Mouse (Mus musculus) limb, embryonic 14.5 days (tissue): ENCODE results near the gene Grk5. TPM values are rescaled to one million over a fixed set of nuclear protein-coding genes. Genes with fewer than 3 reads are reported as not detected.
"Not testable (repeated sequence)": the region's sequence is repeated elsewhere in the genome, so short reads cannot be mapped to it uniquely, and the experiment has no call there.

Experiments used
- ATAC-seq: fragments of 200-750 bp; cut with Nextera tagmentation; 2 replicates; pipeline ENCODE4 v1.8.0; 2017; ENCODE audit warnings: low read depth, moderate number of reproducible peaks, moderate TSS enrichment; ENCODE audit not compliant: low FRiP score
- DNase-seq: peaks from one replicate; pipeline ENCODE4 v3.0.0-alpha.2; 2015; ENCODE audit warnings: low spot score
- H3K27ac ChIP-seq: fragments of 300-500 bp; sonication (generic); replicated peaks from 2 replicates; pipeline ENCODE4 v1.5.1; 2014; ENCODE audit warnings: low read depth, mild to moderate bottlenecking, low read length, moderate library complexity, mixed read lengths
- H3K27me3 ChIP-seq: fragments of 300-500 bp; sonication (generic); 2 replicates; pipeline ENCODE4 v1.6.1; 2014; ENCODE audit warnings: low read length, mixed read lengths; ENCODE audit not compliant: control insufficient read depth, insufficient read depth
- H3K36me3 ChIP-seq: fragments of 300-500 bp; sonication (generic); 2 replicates; pipeline ENCODE4 v1.6.1; 2014; ENCODE audit warnings: mild to moderate bottlenecking, low read length, moderate library complexity, mixed read lengths; ENCODE audit not compliant: control insufficient read depth, insufficient read depth
- H3K4me1 ChIP-seq: fragments of 300-500 bp; sonication (generic); 2 replicates; pipeline ENCODE4 v1.6.1; 2014; ENCODE audit warnings: antibody characterized with exemption, low read length, mixed read lengths; ENCODE audit not compliant: control insufficient read depth, insufficient read depth
- H3K4me2 ChIP-seq: fragments of 300-500 bp; sonication (generic); replicated peaks from 2 replicates; pipeline ENCODE4 v1.6.1; 2014; ENCODE audit warnings: low read depth, mild to moderate bottlenecking, low read length, moderate library complexity; ENCODE audit not compliant: severe bottlenecking
- H3K4me3 ChIP-seq: fragments of 300-500 bp; sonication (generic); replicated peaks from 2 replicates; pipeline ENCODE4 v1.5.1; 2014; ENCODE audit warnings: low read length
- H3K9ac ChIP-seq: fragments of 300-500 bp; sonication (generic); 2 replicates; pipeline ENCODE4 v1.6.1; 2014; ENCODE audit warnings: mild to moderate bottlenecking, low read depth, low read length, moderate library complexity; ENCODE audit not compliant: severe bottlenecking
- H3K9me3 ChIP-seq: fragments of 300-500 bp; sonication (generic); 2 replicates; pipeline ENCODE4 v1.6.1; 2016; ENCODE audit warnings: low read length; ENCODE audit not compliant: control insufficient read depth
- POLR2A ChIP-seq: fragments of 200-500 bp; IDR thresholded peaks from 2 replicates; pipeline ENCODE4 v1.8.0; 2012; ENCODE audit warnings: inconsistent platforms, mild to moderate bottlenecking, moderate library complexity, borderline replicate concordance; ENCODE audit not compliant: insufficient read depth, insufficient read length; ENCODE audit errors: extremely low read depth
- WGBS: fragments of 180-500 bp; shearing (Covaris S2); extraction: QIAGEN DNeasy Blood & Tissue Kit; methylation state at CpG from one replicate; pipeline ENCODE4 v1.1.7; 2014; 5-methylcytosine and 5-hydroxymethylcytosine counted together
- polyA plus RNA-seq, 2 experiments: library from polyadenylated mRNA; depleted of rRNA in 1 of 2; stranded (reverse) in 1 of 2; unstranded in 1 of 2; fragments of >200 nt; fragmentation: Nextera tagmentation in 1 of 2; extraction: Ambion mirVana in 1 of 2; gene quantifications; 2 replicates each; pipeline versions ENCODE4 v1.2.1 to v1.2.3; 2012 to 2014

Grk5 gene
- polyA plus RNA-seq (2012; rRNA removed): 3.5 and 3.8 TPM in 2 replicates
- polyA plus RNA-seq (2014; fragmentation: Nextera tagmentation; extraction: Ambion mirVana): 2.7 and 3.2 TPM in 2 replicates

DNA sequence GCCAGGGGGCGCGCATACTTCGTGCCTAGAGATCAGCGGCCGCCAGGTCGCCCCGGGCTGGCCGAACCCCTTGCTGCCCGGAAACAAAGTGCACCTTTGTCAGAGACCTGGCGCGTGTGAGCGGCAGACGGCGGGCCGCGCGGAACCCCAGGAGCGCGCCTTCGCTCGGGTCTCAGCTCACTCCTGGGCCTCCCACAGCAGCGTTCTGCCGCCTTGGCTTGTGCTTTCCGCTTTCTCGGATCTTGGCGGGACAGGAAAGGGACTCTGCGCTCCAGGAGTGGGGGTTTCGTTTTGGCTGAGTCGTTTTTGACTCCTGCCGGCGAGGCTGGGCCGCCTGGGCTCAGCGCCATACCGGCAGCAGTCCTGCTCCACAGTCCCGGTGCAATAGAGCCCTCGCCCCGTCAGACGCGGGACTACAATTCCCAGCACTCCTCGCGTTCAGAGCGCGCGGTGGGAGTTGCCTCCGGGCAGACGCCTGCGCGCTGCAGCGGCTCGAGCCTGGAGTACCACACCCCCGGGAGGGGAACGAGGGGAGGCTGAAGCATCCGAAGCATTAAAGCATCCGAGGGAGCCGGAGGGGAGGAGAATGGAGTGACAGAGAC, at the start of gene Grk5:
Gene Grk5 (plus strand): TSS at position 36 of the 602 bp plus-strand sequence.
- peak within 1 kb of the TSS; percentile 74 for H3K4me3 ChIP-seq
- H3K4me2 ChIP-seq: peak within 1 kb of the TSS; percentile 75
- peak within 1 kb of the TSS; percentile 79 for H3K9ac ChIP-seq
- TF ChIP-seq POLR2A: 0 out of 2 replicates have a peak, but pooled peaks have one; percentile 28
- no peaks in the 10 kb centered on the region for H3K36me3 ChIP-seq
- no peaks in the 10 kb centered on the region for H3K27me3 ChIP-seq
- no peaks in the 10 kb centered on the region for H3K9me3 ChIP-seq
- under 1% methylated on average over 54 of the region's 55 CpGs for WGBS
- ATAC-seq (peak; percentile 98), DNase-seq (peak; percentile 95)
- H3K4me1 ChIP-seq: peaks cover 9% of the 10 kb centered on the region; the same call in 1 of the 2 replicates
- H3K27ac ChIP-seq: peak within 1 kb of the TSS; percentile 97

DNA sequence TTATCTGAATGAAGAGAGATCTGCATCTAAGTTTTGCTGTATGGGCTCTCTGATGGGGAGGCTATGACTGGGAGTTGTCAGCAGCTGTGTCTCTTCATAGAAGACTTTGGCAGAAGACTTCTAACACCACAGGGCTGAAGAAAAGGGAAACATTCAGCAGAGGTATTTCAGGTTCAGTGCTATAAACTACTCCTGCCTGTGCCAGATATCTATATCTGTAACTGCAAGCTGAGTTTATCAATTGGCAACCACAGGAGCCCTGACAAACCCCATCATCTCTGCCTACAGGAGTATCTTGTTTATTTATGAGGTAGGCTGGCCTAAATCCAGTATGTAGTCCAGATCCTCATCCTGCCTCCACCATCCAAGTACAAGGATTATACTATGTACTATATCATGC, 46.2 kb upstream of the Grk5 start:
- DNase-seq (no peak), ATAC-seq (no peak)
- Histone ChIP-seq H3K36me3 (peaks cover 50% of the 10 kb centered on the region), H3K27me3 (no peaks in the 10 kb centered on the region), H3K9me3 (no peaks in the 10 kb centered on the region), H3K4me1 (no peaks in the 10 kb centered on the region), H3K27ac (no peak overlapping the region), H3K4me2 (no peak overlapping the region), H3K4me3 (no peak overlapping the region), H3K9ac (no peak overlapping the region)
- TF ChIP-seq POLR2A: no peak

GRCm38 (mm10) chr19:60845731-60846130, 43.8 kb upstream of the Grk5 start:
- H3K4me2 ChIP-seq: no peak overlapping the region
- no peaks in the 10 kb centered on the region for H3K4me1 ChIP-seq
- no peak for TF ChIP-seq POLR2A
- H3K9me3 ChIP-seq: no peaks in the 10 kb centered on the region
- H3K36me3 ChIP-seq: peaks cover 43% of the 10 kb centered on the region
- H3K27me3 ChIP-seq: no peaks in the 10 kb centered on the region
- no peak for ATAC-seq
- no peak overlapping the region for H3K9ac ChIP-seq
- DNase-seq: no peak
- no peak overlapping the region for H3K4me3 ChIP-seq
- H3K27ac ChIP-seq: no peak overlapping the region

GRCm38 (mm10) chr19:60860868-60861700, 28.5 kb upstream of the Grk5 start, which contains the start of gene Sfxn4:
Sfxn4 (minus strand) TSS chr19:60861479.
- ATAC-seq (peak; percentile 99), DNase-seq (peak; percentile 93)
- Histone ChIP-seq H3K4me3 (peak within 1 kb of the TSS; percentile 58), H3K4me2 (peak within 1 kb of the TSS; percentile 56), H3K9me3 (no peaks in the 10 kb centered on the region), H3K4me1 (peaks cover 6% of the 10 kb centered on the region; the same call in 1 of the 2 replicates), H3K27ac (peak within 1 kb of the TSS; percentile 58; the same call in 1 of the 2 replicates), H3K27me3 (no peaks in the 10 kb centered on the region), H3K36me3 (peaks cover 18% of the 10 kb centered on the region), H3K9ac (peak within 1 kb of the TSS; percentile 59)
- peak; percentile 81; the same call in 1 of the 2 replicates for TF ChIP-seq POLR2A
- 4% methylated on average over 30 of the region's 30 CpGs for WGBS

- not testable (repeated sequence) for H3K9me3 ChIP-seq, H3K27me3 ChIP-seq, H3K27ac ChIP-seq, DNase-seq, H3K4me3 ChIP-seq, ATAC-seq, H3K9ac ChIP-seq, H3K4me1 ChIP-seq, H3K4me2 ChIP-seq
- over 99% methylated on average over 4 of the region's 4 CpGs for WGBS
- peaks cover 35% of the 10 kb centered on the region for H3K36me3 ChIP-seq
Measured at GRCm38 (mm10) chr19:60866169-60866568, 23.4 kb upstream of the Grk5 start.
